Mouse (Mus musculus) regulatory T cell (primary cell): ENCODE results near the gene Cacna1b.

Experiments used
- in situ Hi-C: fragments of 300-600 bp; cut with MboI, MseI; formaldehyde crosslinking; loops from one replicate; pipeline ENCODE4 v1.15.1; 2025; ENCODE audit warnings: high pct_unique_total_duplicates

Cacna1b gene

GRCm38 (mm10) chr2:24646452-24647146 is 116.4 kb downstream of the Cacna1b start:
- in situ Hi-C loops = no loop called here

- in situ Hi-C loops = no loop called here
Measured at GRCm38 (mm10) chr2:24642834-24643233, 120.1 kb downstream of the Cacna1b start.

GRCm38 (mm10) chr2:24638102-24638954 is 124.6 kb downstream of the Cacna1b start:
- in situ Hi-C loops = no loop called here

GRCm38 (mm10) chr2:24633645-24634044 is 129.3 kb downstream of the Cacna1b start:
- in situ Hi-C loops = loop anchor here (5.0 kb wide), 1 partner anchor 89 kb away; no protein-coding TSS in a partner anchor

GRCm38 (mm10) chr2:24617141-24617540 is 145.8 kb downstream of the Cacna1b start:
- in situ Hi-C loops = no loop called here

- in situ Hi-C loops = no loop called here
Measured at GRCm38 (mm10) chr2:24609789-24610188, 153.2 kb downstream of the Cacna1b start.

- in situ Hi-C loops = no loop called here
Measured at GRCm38 (mm10) chr2:24608765-24609138, 154.2 kb downstream of the Cacna1b start.

- in situ Hi-C loops = no loop called here
Measured at GRCm38 (mm10) chr2:24607905-24608764, 154.8 kb downstream of the Cacna1b start.

- in situ Hi-C loops = no loop called here
Measured at GRCm38 (mm10) chr2:24606531-24606930, 156.4 kb downstream of the Cacna1b start.

- in situ Hi-C loops = no loop called here
Measured at GRCm38 (mm10) chr2:24605096-24605495, 157.9 kb downstream of the Cacna1b start.

GRCm38 (mm10) chr2:24589426-24589825 is 173.5 kb downstream of the Cacna1b start:
- in situ Hi-C loops = no loop called here

- in situ Hi-C loops = no loop called here
Measured at GRCm38 (mm10) chr2:24587999-24588398, 175.0 kb downstream of the Cacna1b start.

GRCm38 (mm10) chr2:24574616-24575015 is 188.3 kb downstream of the Cacna1b start:
- in situ Hi-C loops = no loop called here

- in situ Hi-C loops = no loop called here
Measured at GRCm38 (mm10) chr2:24570917-24571316, 192.0 kb downstream of the Cacna1b start.

GRCm38 (mm10) chr2:24568555-24568954 is 194.4 kb downstream of the Cacna1b start:
- in situ Hi-C loops = no loop called here

- in situ Hi-C loops = loop anchor here (5.0 kb wide), 1 partner anchor 270 kb away; the partner anchor contains the start of gene Il1f10
Measured at GRCm38 (mm10) chr2:24562547-24563290, 200.2 kb downstream of the Cacna1b start.

- in situ Hi-C loops = loop anchor here (5.0 kb wide), 1 partner anchor 270 kb away; the partner anchor contains the start of gene Il1f10
Measured at GRCm38 (mm10) chr2:24561946-24562345, 201.0 kb downstream of the Cacna1b start.

- in situ Hi-C loops = loop anchor here (5.0 kb wide), 1 partner anchor 268 kb away; the partner anchor contains the start of gene Il1f10
Measured at GRCm38 (mm10) chr2:24560201-24560600, 202.8 kb downstream of the Cacna1b start.

GRCm38 (mm10) chr2:24556347-24556746 is 206.6 kb downstream of the Cacna1b start:
- in situ Hi-C loops = no loop called here

GRCm38 (mm10) chr2:24553962-24554361 is 209.0 kb downstream of the Cacna1b start:
- in situ Hi-C loops = loop anchor here (5.0 kb wide), 1 partner anchor 422 kb away; no protein-coding TSS in a partner anchor
